ENCODE assay signal across 20 mouse cellular contexts in genomic region chr19:29414513-29414912, GRCm38 (mm10). TPM values are rescaled to one million over a fixed set of nuclear protein-coding genes. Genes with fewer than 3 reads are reported as not detected.
"Had no signal": no experiment of that assay in that cellular context is flagged by ENCODE, and none has a peak within 500 bp of the region (broad histone marks: within the 10 kb centered on the region; RNA-seq: fewer than 3 reads in every experiment).

No protein-coding gene starts in this region.

- ATAC-seq: intestine, postnatal 0 days had no signal

- DNase-seq: kidney, adult 2 months; kidney, postnatal 25 days; layer of hippocampus, adult 9-11 months; liver, embryonic 13.5 days; lung, adult 2 months; lung, postnatal 14 days; lung, postnatal 4 days; midbrain, embryonic 14.5 days; thymus, postnatal 25 days had no signal

RNA-seq across cellular contexts. Expression of gene Pdcd1lg2, which starts 3.8 kb away (rescaled TPM):
- total RNA-seq: layer of hippocampus, adult 2 months; layer of hippocampus, postnatal 25 days had no signal
- polyA plus RNA-seq: intestine, postnatal 0 days; kidney, embryonic 14.5 days; kidney, postnatal 0 days; limb, embryonic 11.5 days; limb, embryonic 14.5 days; lung, embryonic 16.5 days; midbrain, embryonic 11.5 days; midbrain, embryonic 14.5 days; neural tube, embryonic 12.5 days; stomach, embryonic 15.5 days had no signal

RNA-seq across cellular contexts. Expression of gene Cd274, which starts 47.3 kb away (rescaled TPM):
- polyA plus RNA-seq: limb, embryonic 11.5 days had no signal
